Mouse (Mus musculus) heart, adult 2 months (tissue): ENCODE measurements at regions not wholly inside any gene's neighbourhood (a gene's known extent, or its start where the extent isn't known, plus 50 kb on each side); places are given as distances from the start of the nearest gene placed in this dataset.

ENCODE experiments used
- DNase-seq, 2 experiments: peaks; one replicate each; pipeline ENCODE4 v3.0.0; 2021
- H3K27ac ChIP-seq: fragments of 200-600 bp; 2 replicates; pipeline ENCODE4 v1.8.1; 2022
- H3K27me3 ChIP-seq: fragments of 200-500 bp; 2 replicates; pipeline ENCODE4 v1.6.1; 2012; ENCODE audit warnings: mild to moderate bottlenecking, low read length, inconsistent platforms, mixed read lengths; ENCODE audit not compliant: control insufficient read depth, insufficient read depth
- H3K36me3 ChIP-seq: fragments of 200-500 bp; 2 replicates; pipeline ENCODE4 v1.6.1; 2012; ENCODE audit warnings: low read length, inconsistent platforms; ENCODE audit not compliant: control insufficient read depth, insufficient read depth
- H3K4me1 ChIP-seq: fragments of 200-500 bp; 2 replicates; pipeline ENCODE4 v1.6.1; 2011; ENCODE audit warnings: low read length; ENCODE audit not compliant: control insufficient read depth, insufficient read depth
- H3K4me3 ChIP-seq: fragments of 200-600 bp; 2 replicates; pipeline ENCODE4 v1.8.1; 2022
- H3K79me2 ChIP-seq: fragments of 200-500 bp; replicated peaks from 2 replicates; pipeline ENCODE4 v1.6.1; 2012; ENCODE audit warnings: mild to moderate bottlenecking, inconsistent platforms, low read length, moderate library complexity, mixed read lengths; ENCODE audit not compliant: control insufficient read depth, insufficient read depth
- H3K9ac ChIP-seq: fragments of 200-500 bp; 2 replicates; pipeline ENCODE4 v1.6.1; 2012; ENCODE audit warnings: low read depth, mild to moderate bottlenecking, control low read depth, inconsistent platforms, low read length, mixed read lengths
- CTCF ChIP-seq: fragments of 200-600 bp; IDR thresholded peaks from 2 replicates; pipeline ENCODE4 v1.8.1; 2022; ENCODE audit warnings: antibody characterized with exemption, mild to moderate bottlenecking, moderate library complexity
- EP300 ChIP-seq: fragments of 200-500 bp; IDR thresholded peaks from 2 replicates; pipeline ENCODE4 v1.6.1; 2011; ENCODE audit warnings: low read depth, low read length, control low read depth; ENCODE audit not compliant: insufficient read depth
- POLR2A ChIP-seq: fragments of 200-500 bp; IDR thresholded peaks from 2 replicates; pipeline ENCODE4 v1.6.1; 2011; ENCODE audit warnings: mild to moderate bottlenecking, low read depth, low read length, control low read depth; ENCODE audit not compliant: insufficient read depth
- WGBS: fragments of 180-500 bp; shearing (Covaris S2); methylation state at CpG from one replicate; pipeline ENCODE4 v1.1.7; 2018; 5-methylcytosine and 5-hydroxymethylcytosine counted together
- intact Hi-C: fragments of 180-260 bp; cut with DNase I; formaldehyde crosslinking; loops from one replicate; pipeline ENCODE4 v1.15.1; 2025

DNA sequence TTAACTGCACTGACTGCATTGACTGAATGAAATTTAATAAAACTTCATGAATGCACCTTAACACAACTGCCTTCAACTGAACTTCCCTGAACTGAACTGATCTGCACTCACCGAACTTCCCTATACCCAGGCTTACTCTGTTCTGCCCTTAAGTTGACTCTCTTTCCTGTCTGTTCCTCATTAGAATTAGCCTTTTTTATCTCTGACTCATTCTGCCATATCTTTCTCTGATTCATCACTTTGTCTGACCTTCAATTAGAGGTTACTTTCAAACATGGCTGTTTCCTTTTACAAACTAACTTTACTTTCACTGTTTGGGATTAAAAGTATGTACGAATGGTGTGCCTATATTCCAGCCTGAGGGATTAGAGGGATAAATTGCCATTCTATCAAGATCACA, 103.4 kb upstream of the Col3a1 start:
- no peak for TF ChIP-seq EP300
- TF ChIP-seq POLR2A: no peak
- TF ChIP-seq CTCF: no peak
- Histone ChIP-seq H3K27me3 (no peaks in the 10 kb centered on the region), H3K79me2 (no peaks in the 10 kb centered on the region), H3K4me1 (no peaks in the 10 kb centered on the region), H3K27ac (no peak overlapping the region), H3K36me3 (no peaks in the 10 kb centered on the region), H3K9ac (no peak overlapping the region), H3K4me3 (no peak overlapping the region)
- 44% methylated on average over 2 of the region's 2 CpGs for WGBS
- intact Hi-C loops: no loop called here
- no peak for DNase-seq

- H3K27ac ChIP-seq: no peak overlapping the region
- WGBS: 46% methylated on average over 1 of the region's 1 CpGs
- no peaks in the 10 kb centered on the region for H3K79me2 ChIP-seq
- no peak overlapping the region for H3K9ac ChIP-seq
- intact Hi-C loops: no loop called here
- no peak overlapping the region for H3K4me3 ChIP-seq
- no peaks in the 10 kb centered on the region for H3K36me3 ChIP-seq
- no peak for TF ChIP-seq CTCF
- no peak for TF ChIP-seq EP300
- no peak for TF ChIP-seq POLR2A
- H3K27me3 ChIP-seq: no peaks in the 10 kb centered on the region
- H3K4me1 ChIP-seq: no peaks in the 10 kb centered on the region
- DNase-seq: no peak
Measured at GRCm38 (mm10) chr1:45216272-45216671, 95.1 kb upstream of the Col3a1 start.
